Mouse (Mus musculus): ENCODE measurements around the gene Zfp319. TPM values are rescaled to one million over a fixed set of nuclear protein-coding genes. Genes with fewer than 3 reads are reported as not detected.

Zfp319 gene
- total RNA-seq (2023), result 10 to 100 TPM; 10.8 to 12.3 TPM

GRCm38 (mm10) chr8:95331720-95332436 lies at the start of gene Zfp319, which contains the start of gene Usb1:
TSS of gene Zfp319 (minus strand) at chr8:95331950.
TSS of gene Usb1 (plus strand) at chr8:95332284.

GRCm38 (mm10) chr8:95352151-95352870 lies 20.6 kb upstream of the Zfp319 start, which contains the start of gene Mmp15:
TSS of gene Mmp15 (plus strand) at chr8:95352268.

GRCm38 (mm10) chr8:95310342-95310970 lies 21.3 kb downstream of the Zfp319 start, which contains the start of gene Tepp:
TSS of gene Tepp (plus strand) at chr8:95310566.

GRCm38 (mm10) chr8:95306431-95306830 lies 25.3 kb downstream of the Zfp319 start, which contains the start of gene Cngb1:
TSS of gene Cngb1 (minus strand) at chr8:95306585.

Other genes starting within 250 kb of the Zfp319 start
- 10 to 100 TPM; 22.2 to 23.4 TPM for gene Kifc3, start 129.1 kb downstream of the Zfp319 start, total RNA-seq (2023)
- gene Cngb1, start 25.4 kb downstream of the Zfp319 start, total RNA-seq (2023), result under 1 TPM; 0.42 to 0.48 TPM
- gene Tepp, start 21.4 kb downstream of the Zfp319 start, total RNA-seq (2023), result not detected
- 10 to 100 TPM; 30.7 to 36.1 TPM for gene Usb1, start 334 bp upstream of the Zfp319 start, total RNA-seq (2023)
- under 1 TPM in 1 of 2 experiments, not detected in 1; 0.13 TPM for gene Mmp15, start 20.3 kb upstream of the Zfp319 start, total RNA-seq (2023)
- gene Cfap20, start 102.9 kb upstream of the Zfp319 start, total RNA-seq (2023), result 10 to 100 TPM; 30.1 to 33.3 TPM
- 10 to 100 TPM; 42.3 to 43.5 TPM for gene Csnk2a2, start 158.1 kb upstream of the Zfp319 start, total RNA-seq (2023)
- not detected for gene Ccdc113, start 202.1 kb upstream of the Zfp319 start, total RNA-seq (2023)
- not detected for gene Prss54, start 244.4 kb upstream of the Zfp319 start, total RNA-seq (2023)